Mouse (Mus musculus): Measurements from ENCODE around the gene Ccdc97. TPM values are rescaled to one million over a fixed set of nuclear protein-coding genes. Genes with fewer than 3 reads are reported as not detected.

Gene Ccdc97
- 14.0 and 14.7 TPM in 2 replicates for polyA plus RNA-seq (2015; fragmentation: Nextera tagmentation; extraction: Ambion mirVana)

DNA sequence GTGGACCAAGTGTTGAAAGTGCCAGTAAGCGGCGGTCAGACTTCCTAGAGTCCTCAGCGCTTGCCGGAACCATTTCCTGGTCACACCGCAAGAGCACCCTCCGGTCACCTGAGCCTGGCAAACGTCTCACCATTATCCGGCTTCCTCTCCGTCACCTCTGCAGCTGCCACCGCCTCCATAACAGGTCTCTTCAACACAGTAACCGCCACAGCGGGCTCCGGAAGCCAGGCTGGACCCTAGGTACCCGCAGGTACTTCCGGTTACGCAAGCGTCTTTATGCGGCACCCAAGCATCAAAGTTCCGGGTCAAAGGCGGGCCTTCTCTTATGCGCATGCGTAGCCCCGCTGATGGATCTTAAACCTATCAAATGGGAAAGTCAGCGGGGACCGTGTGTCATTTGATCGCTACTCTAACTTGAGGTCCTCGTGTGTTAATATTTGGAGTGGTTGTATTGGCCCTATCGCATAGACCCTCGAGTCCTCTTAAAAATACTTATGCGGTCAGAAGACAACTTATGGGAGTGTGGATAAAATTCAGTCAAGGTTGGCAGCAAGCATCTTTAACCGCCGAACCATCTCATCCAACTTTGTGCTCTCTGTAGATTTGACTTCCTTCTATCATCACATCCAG is at the start of gene Ccdc97:
Gene Ccdc97, minus strand, starts transcription at position 301 of the 630 bp plus-strand sequence.

GRCm38 (mm10) chr7:25754738-25755467 is 36.0 kb upstream of the Ccdc97 start, which contains the start of gene Hnrnpul1:
Gene Hnrnpul1 (minus strand): TSS chr7:25754757.

DNA sequence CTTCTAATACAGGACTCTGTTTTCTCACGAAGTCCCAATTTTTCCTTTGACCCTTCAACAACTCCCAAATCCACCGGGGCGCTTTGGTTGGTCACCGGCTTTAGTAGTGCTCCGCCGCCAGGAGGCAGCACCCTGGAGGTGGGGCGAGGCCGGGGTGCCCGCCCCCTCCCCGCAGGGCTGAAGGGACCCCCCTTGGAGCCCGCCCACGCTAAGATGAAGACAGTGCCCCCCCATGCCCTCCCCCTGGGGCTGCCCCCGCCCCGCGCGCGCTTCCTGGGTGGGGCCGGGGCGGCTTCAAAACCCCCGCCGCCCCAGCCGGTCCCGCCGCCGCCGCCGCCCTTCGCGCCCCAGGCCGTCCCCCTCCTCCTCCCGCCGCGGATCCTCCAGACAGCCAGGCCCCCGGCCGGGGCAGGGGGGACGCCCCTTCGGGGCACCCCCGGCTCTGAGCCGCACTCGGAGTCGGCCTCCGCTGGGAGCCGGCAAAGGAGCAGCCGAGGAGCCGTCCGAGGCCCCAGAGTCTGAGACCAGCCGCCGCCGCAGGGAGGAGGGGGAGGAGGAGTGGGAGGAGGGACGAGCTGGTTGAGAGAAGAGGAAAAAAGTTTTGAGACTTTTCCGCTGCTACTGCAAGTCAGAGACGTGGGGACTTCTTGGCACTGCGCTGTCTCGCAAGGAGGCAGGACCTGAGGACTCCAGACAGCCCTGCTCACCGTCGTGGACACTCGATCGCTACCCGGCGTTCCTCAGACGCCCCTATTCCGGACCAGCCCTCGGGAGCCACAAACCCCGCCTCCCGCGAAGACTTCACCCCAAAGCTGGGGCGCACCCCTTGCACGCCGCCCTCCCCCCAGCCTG is 32.0 kb downstream of the Ccdc97 start, which contains the start of gene Tgfb1:
Gene Tgfb1, plus strand, starts transcription at position 323 of the 852 bp plus-strand sequence.

DNA sequence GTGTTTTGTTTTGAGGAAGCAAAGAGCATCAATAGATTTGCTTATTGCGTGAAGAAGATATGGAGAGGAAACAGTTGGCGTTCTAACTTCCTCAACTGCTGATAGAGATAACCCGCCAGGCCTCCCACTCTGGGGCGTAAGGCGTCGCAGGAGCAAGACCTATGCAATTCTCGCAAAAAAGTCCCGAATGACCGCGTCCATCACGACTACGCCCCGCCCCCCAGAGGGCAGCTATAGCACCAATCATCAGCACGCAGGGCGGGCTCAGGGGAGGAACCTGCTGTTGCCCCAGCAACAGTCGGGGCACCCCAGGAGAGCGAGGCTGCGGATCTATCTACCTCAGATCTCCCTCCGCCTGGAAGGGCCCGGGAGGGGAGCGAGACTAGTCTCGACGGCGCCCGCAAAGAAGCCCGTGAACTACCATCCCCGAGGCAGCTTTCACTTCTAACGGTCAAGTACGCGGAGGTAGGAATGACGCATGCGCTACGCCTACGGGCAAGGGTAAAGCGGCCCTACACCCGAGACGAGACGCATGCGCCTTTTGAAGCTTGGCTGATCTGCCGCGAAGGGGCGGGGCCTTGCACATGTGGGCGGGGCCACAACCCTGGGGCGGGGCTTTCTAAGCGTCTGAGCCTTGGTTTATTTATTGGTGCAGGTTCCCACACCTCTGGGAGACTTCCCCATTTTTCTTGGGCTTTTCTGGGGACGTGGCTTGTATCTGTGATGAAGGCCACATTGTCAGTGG is 38.2 kb downstream of the Ccdc97 start, which contains the start of gene B9d2:
Gene B9d2, plus strand, starts transcription at position 267 of the 745 bp plus-strand sequence.

GRCm38 (mm10) chr7:25674719-25675300 is 44.1 kb downstream of the Ccdc97 start, which contains the start of gene Tmem91:
Gene Tmem91 (minus strand): TSS chr7:25675166.

Other genes with a start within 250 kb of the Ccdc97 start
- gene Ceacam1, start 241.5 kb downstream of the Ccdc97 start, polyA plus RNA-seq (2015; fragmentation: Nextera tagmentation; extraction: Ambion mirVana): 4.0 and 4.1 TPM in 2 replicates
- not detected in 2 replicates for gene Ceacam2, start 179.2 kb downstream of the Ccdc97 start, polyA plus RNA-seq (2015; fragmentation: Nextera tagmentation; extraction: Ambion mirVana)
- gene Erich4, start 103.2 kb downstream of the Ccdc97 start, polyA plus RNA-seq (2015; fragmentation: Nextera tagmentation; extraction: Ambion mirVana): not detected in 2 replicates
- gene Dmac2, start 99.7 kb downstream of the Ccdc97 start, polyA plus RNA-seq (2015; fragmentation: Nextera tagmentation; extraction: Ambion mirVana): 28.5 and 29.4 TPM in 2 replicates
- 3.1 and 3.4 TPM in 2 replicates for gene B3gnt8, start 92.4 kb downstream of the Ccdc97 start, polyA plus RNA-seq (2015; fragmentation: Nextera tagmentation; extraction: Ambion mirVana)
- 68.8 and 82.8 TPM in 2 replicates for gene Bckdha, start 60.1 kb downstream of the Ccdc97 start, polyA plus RNA-seq (2015; fragmentation: Nextera tagmentation; extraction: Ambion mirVana)
- gene Exosc5, start 59.9 kb downstream of the Ccdc97 start, polyA plus RNA-seq (2015; fragmentation: Nextera tagmentation; extraction: Ambion mirVana): 30.1 and 33.2 TPM in 2 replicates
- 0.46 and 0.83 TPM in 2 replicates for gene Tmem91, start 43.9 kb downstream of the Ccdc97 start, polyA plus RNA-seq (2015; fragmentation: Nextera tagmentation; extraction: Ambion mirVana)
- 17.0 and 18.4 TPM in 2 replicates for gene B9d2, start 38.3 kb downstream of the Ccdc97 start, polyA plus RNA-seq (2015; fragmentation: Nextera tagmentation; extraction: Ambion mirVana)
- gene Tgfb1, start 32.1 kb downstream of the Ccdc97 start, polyA plus RNA-seq (2015; fragmentation: Nextera tagmentation; extraction: Ambion mirVana): 1.3 and 2.0 TPM in 2 replicates
- 28.8 and 29.8 TPM in 2 replicates for gene Hnrnpul1, start 35.7 kb upstream of the Ccdc97 start, polyA plus RNA-seq (2015; fragmentation: Nextera tagmentation; extraction: Ambion mirVana)
- gene Axl, start 69.6 kb upstream of the Ccdc97 start, polyA plus RNA-seq (2015; fragmentation: Nextera tagmentation; extraction: Ambion mirVana): 77.7 and 92.7 TPM in 2 replicates
- gene Cyp2s1, start 97.8 kb upstream of the Ccdc97 start, polyA plus RNA-seq (2015; fragmentation: Nextera tagmentation; extraction: Ambion mirVana): 0.13 and 0.62 TPM in 2 replicates
- 0.19 TPM in 1 of 2 replicates, not detected in the other for gene Cyp2b10, start 178.5 kb upstream of the Ccdc97 start, polyA plus RNA-seq (2015; fragmentation: Nextera tagmentation; extraction: Ambion mirVana)

Measured in skeletal muscle tissue, postnatal 0 days (tissue).